Mouse (Mus musculus) ES-CJ7 (cell line): ENCODE results near the gene Ildr2.
A peak's percentile ranks its signal among the peaks of the same experiment; 100 is the strongest.

Source experiments
- DNase-seq: peaks from one replicate; pipeline ENCODE4 v3.0.0; 2011; ENCODE audit warnings: low read depth, low spot score

Gene Ildr2

GRCm38 (mm10) chr1:166283451-166283850 is 29.5 kb downstream of the Ildr2 start:
- no peak for DNase-seq

GRCm38 (mm10) chr1:166284390-166284789 is 30.5 kb downstream of the Ildr2 start:
- no peak for DNase-seq

- no peak for DNase-seq
These were observed 32.3 kb downstream of the Ildr2 start for GRCm38 (mm10) chr1:166286231-166286630.

- no peak for DNase-seq
These were observed 36.6 kb downstream of the Ildr2 start for GRCm38 (mm10) chr1:166290562-166290961.

GRCm38 (mm10) chr1:166293086-166293485 is 39.1 kb downstream of the Ildr2 start:
- no peak for DNase-seq

GRCm38 (mm10) chr1:166295548-166295947 is 41.6 kb downstream of the Ildr2 start:
- no peak for DNase-seq

- DNase-seq = no peak
These were observed 42.4 kb downstream of the Ildr2 start for GRCm38 (mm10) chr1:166296371-166296770.

- DNase-seq = no peak
These were observed 43.0 kb downstream of the Ildr2 start for GRCm38 (mm10) chr1:166296971-166297370.

- no peak for DNase-seq
These were observed 43.7 kb downstream of the Ildr2 start for GRCm38 (mm10) chr1:166297499-166298111.

- DNase-seq = no peak
These were observed 44.9 kb downstream of the Ildr2 start for GRCm38 (mm10) chr1:166298884-166299283.

GRCm38 (mm10) chr1:166299821-166300220 is 45.9 kb downstream of the Ildr2 start:
- no peak for DNase-seq

GRCm38 (mm10) chr1:166300526-166300925 is 46.6 kb downstream of the Ildr2 start:
- peak; percentile 83 for DNase-seq

- peak; percentile 36 for DNase-seq
These were observed 50.7 kb downstream of the Ildr2 start for GRCm38 (mm10) chr1:166304352-166305240.

GRCm38 (mm10) chr1:166308471-166308850 is 54.5 kb downstream of the Ildr2 start:
- DNase-seq = no peak

- peak; percentile 37 for DNase-seq
These were observed 55.1 kb downstream of the Ildr2 start for GRCm38 (mm10) chr1:166308851-166309715.

- no peak for DNase-seq
These were observed 57.2 kb downstream of the Ildr2 start for GRCm38 (mm10) chr1:166311151-166311550.

GRCm38 (mm10) chr1:166313637-166314036 is 59.7 kb downstream of the Ildr2 start:
- DNase-seq = no peak

- no peak for DNase-seq
These were observed 61.8 kb downstream of the Ildr2 start for GRCm38 (mm10) chr1:166315706-166316105.

- peak; percentile 92 for DNase-seq
These were observed 65.3 kb downstream of the Ildr2 start for GRCm38 (mm10) chr1:166319132-166319698.

GRCm38 (mm10) chr1:166326421-166326820 is 72.5 kb downstream of the Ildr2 start:
- no peak for DNase-seq

GRCm38 (mm10) chr1:166330752-166331151 is 76.8 kb downstream of the Ildr2 start:
- no peak for DNase-seq

- no peak for DNase-seq
These were observed 85.2 kb downstream of the Ildr2 start for GRCm38 (mm10) chr1:166339110-166339509.
